Mouse (Mus musculus) regulatory T cell (primary cell): ENCODE results near the gene Rpusd4.

Experiments
- in situ Hi-C: fragments of 300-600 bp; cut with MboI, MseI; formaldehyde crosslinking; loops from one replicate; pipeline ENCODE4 v1.15.1; 2025; ENCODE audit warnings: high pct_unique_total_duplicates

Rpusd4 gene

DNA sequence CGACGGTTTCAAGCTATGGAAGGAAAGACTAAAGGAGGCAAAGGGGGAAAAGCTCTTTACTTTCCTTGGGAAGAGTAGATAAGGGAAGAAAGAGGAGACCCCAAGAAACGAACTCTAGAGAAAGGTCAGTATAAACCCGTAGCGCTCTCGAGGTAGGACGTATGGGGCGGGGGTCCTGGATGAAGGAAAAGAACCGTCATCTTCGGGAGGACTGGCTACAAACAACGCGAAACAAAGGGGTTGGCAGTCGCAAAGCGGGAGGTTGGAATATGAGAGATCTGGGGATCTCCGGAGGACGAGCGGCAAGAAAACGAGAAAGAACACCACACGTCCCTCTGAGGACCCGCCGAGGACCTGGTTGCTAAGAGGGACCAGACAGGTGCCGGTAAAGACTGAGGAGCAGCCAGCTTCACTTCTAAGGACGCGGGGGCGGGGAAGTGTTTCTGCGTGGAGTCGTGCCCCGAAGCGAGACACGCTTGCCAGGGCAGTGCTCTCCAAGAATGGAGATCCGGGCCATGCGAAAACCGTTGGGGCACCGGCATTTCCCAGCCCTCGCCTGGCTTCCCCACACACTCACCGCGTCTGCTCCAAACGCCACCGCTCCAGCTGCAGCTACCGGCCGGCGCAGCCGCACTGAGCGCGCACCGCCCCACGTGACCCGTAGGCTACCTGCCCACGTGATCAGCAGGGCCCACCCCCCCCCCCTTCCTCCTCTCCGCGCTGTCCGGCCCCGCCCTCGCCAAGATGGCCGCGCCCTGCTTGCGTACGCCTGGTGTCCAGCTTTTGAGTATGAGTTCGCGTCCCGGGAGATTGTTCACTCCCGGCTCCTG is at the start of gene Rpusd4, which contains the start of gene Fam118b:
TSS of gene Rpusd4 (plus strand) at position 720 of the 830 bp plus-strand sequence.
TSS of gene Fam118b (minus strand) at position 660 of the 830 bp plus-strand sequence.
- in situ Hi-C loops, result loop anchor here (5.0 kb wide), 1 partner anchor 55 kb away; the partner anchor contains the start of gene Foxred1

- in situ Hi-C loops, result no loop called here
Observed at GRCm38 (mm10) chr9:35217963-35218362, 49.7 kb upstream of the Rpusd4 start.

DNA sequence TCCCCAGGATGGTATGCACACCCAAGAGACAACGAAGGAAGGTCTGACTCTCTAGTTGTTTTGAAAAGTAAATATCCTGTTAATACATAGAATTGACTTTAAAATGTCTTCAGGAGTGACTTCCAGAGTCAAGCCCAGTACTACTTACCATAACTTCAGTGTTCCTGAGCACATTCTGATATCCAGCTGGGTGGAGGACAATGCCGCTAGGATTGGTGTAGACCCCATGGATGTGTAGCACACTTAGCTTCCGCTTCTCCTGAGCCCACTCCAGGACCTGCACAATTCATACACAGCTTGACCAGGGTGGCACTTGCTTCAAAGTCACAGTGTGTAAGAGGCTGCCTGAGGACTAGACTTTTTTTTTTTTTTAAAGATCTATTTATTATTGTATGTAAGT is 44.2 kb upstream of the Rpusd4 start:
- in situ Hi-C loops, result no loop called here

GRCm38 (mm10) chr9:35228671-35229070 is 39.0 kb upstream of the Rpusd4 start:
- in situ Hi-C loops, result no loop called here

- in situ Hi-C loops, result no loop called here
Observed at GRCm38 (mm10) chr9:35235996-35236395, 31.7 kb upstream of the Rpusd4 start.

DNA sequence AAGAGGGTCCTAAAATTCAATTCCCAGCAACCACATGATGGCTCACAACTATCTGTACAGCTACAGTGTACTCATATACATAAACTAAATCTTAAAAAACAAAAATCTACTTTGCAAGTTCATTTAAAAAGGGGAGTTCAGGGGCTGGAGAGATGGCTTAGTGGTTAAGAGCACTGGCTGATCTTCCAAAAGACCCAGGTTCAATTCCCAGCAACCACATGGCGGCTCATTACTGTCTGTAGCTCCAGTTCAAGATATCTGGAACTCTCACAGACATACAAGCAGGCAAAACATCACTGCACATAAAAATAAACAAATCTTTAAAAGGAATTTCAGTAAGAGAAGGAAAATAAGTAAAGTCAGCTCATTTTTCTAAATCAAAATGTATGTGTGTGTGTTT is 29.3 kb upstream of the Rpusd4 start:
- in situ Hi-C loops, result no loop called here

GRCm38 (mm10) chr9:35238915-35239571 is 28.6 kb upstream of the Rpusd4 start:
- in situ Hi-C loops, result no loop called here

- in situ Hi-C loops, result no loop called here
Observed at GRCm38 (mm10) chr9:35239734-35240133, 27.9 kb upstream of the Rpusd4 start.

GRCm38 (mm10) chr9:35247405-35247804 is 20.3 kb upstream of the Rpusd4 start:
- in situ Hi-C loops, result no loop called here

GRCm38 (mm10) chr9:35249476-35249875 is 18.2 kb upstream of the Rpusd4 start:
- in situ Hi-C loops, result no loop called here

DNA sequence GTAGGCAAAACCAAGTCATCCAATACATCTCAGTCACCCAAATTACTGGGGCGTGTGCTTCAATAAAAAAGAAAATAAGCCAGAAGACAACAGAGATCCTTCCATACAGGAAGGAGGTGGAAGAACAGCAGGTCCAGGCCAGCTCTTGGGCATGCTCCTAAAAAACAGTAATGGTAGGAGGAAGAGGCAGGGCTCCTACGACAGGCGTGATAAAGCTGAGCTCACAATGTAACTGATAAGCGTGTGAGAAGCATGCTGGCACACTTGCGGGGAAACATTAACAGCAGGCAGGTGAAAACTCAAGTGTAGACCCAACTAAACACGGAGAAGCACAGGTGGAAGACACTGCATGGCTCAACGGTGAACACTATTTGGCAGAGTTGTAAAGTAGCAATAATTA is 10.3 kb upstream of the Rpusd4 start:
- in situ Hi-C loops, result no loop called here

DNA sequence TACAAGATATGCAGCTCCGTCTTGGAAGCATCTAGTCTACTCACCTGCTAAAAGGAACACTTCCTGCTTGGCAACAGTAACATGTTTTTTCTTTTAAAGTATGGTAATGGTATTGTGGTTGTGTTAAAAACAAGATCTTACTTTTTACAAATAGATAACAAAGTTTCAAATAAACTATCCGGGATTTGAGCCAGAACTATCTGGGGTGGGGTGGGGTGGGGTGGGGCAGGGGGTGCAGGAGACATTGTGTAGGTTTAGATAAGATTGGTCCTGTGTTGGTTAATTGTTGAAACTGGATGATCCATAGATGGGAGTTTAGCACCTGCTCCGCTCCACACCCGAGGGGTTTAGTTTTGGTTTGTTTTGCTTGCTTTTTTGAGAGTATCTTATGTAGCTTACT is 5.2 kb upstream of the Rpusd4 start:
- in situ Hi-C loops, result no loop called here

DNA sequence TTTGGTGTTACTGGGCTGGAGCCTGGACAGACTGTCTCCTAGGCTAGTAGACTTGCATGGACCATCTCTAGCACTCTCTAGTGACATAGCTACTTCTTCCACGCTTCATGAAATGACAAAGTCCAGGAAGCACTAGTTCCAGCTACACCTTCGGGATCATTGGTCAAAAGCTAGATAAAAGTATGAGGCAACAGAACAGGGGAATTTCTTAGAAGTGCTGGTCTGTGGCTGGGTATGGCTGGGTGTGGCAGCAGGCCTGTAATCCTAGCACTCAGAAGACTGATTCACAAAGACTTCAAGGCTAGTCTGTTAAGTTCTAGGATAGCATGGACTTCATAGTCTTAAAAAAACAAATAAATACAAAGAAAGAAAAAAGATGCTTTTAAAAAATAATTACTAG is 4.2 kb upstream of the Rpusd4 start:
- in situ Hi-C loops, result no loop called here

- in situ Hi-C loops, result no loop called here
Observed at GRCm38 (mm10) chr9:35264509-35264908, 3.2 kb upstream of the Rpusd4 start.

DNA sequence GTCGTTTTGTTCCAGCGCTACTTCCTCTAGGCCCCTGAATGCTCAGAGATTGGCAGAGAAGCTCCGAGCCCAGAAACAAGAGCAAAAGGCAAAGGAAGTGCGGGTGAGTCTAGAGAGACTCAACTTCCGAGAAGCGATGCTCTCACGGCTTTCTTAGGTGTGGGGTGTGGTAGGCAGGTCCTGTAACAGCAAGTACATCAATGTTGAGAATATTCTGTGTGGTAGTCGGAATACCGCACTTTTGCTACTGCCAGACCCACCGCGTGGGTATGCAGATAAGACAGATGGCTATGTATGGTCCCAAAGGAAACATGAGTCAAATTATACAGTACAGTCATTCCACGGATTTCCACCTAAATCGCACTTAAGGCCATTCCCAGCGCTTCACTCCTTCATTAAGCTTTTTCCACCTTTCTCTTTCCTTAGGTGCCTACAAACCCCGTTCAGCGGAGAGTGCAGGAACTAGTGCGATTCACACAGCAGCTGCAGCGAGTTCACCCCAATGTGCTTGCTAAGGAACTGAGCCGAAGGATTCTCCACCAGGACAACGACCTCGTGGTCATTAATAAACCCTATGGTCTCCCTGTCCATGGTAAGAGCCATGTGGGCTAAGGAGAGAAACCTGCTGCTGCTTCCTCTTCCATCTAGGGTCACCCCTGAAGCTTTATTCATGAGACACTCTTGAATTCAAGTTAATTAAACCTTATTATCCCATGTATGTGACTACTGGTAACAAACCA is 481 bp downstream of the Rpusd4 start:
- in situ Hi-C loops, result loop anchor here (5.0 kb wide), 1 partner anchor 56 kb away; the partner anchor contains the start of gene Foxred1

DNA sequence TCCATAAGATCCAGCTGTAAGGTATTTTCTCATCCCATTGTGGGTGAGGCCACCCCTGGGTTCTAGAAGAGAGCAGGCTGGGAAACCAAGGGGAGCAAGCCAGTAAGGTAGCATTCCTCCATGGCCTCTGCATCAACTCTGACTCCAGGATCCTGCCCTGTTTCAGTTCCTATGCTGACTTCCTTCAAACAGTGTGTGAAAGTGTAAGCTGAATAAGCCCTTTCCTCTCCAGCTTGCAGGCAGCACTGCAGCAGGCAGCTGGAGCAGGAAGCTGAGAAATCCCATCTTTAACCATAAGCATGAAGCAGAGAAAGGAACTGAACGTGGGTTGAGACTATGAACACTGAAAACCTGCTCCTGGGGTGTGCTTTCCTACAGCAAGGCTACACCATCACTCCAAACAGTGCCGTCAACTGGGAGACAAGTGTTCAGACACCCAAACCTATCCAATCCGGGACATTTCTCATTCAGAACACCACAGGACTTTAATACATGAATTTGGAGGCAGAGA is 10.2 kb downstream of the Rpusd4 start:
- in situ Hi-C loops, result no loop called here

GRCm38 (mm10) chr9:35278451-35278850 is 10.8 kb downstream of the Rpusd4 start:
- in situ Hi-C loops, result no loop called here

GRCm38 (mm10) chr9:35282006-35282850 is 14.6 kb downstream of the Rpusd4 start:
- in situ Hi-C loops, result loop anchor here (5.0 kb wide), 1 partner anchor 250 kb away; no protein-coding TSS in a partner anchor

DNA sequence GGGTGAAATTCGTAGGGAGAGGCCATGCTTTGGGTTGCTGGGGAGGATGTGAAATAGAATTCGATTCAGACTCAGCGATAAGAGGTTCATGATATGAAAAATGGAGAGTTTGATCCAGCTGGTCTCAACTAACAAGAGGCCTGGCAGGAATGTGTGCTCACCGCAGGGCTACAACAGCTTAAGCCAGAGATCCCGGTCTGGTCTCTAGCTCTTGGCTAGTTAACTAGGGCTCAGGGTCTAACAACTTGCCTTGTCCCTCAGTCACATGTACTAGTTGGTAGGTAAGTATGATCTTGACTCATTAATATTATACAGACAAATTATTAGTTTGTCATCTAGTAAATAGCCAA is 15.2 kb downstream of the Rpusd4 start:
- in situ Hi-C loops, result loop anchor here (5.0 kb wide), 1 partner anchor 249 kb away; no protein-coding TSS in a partner anchor

DNA sequence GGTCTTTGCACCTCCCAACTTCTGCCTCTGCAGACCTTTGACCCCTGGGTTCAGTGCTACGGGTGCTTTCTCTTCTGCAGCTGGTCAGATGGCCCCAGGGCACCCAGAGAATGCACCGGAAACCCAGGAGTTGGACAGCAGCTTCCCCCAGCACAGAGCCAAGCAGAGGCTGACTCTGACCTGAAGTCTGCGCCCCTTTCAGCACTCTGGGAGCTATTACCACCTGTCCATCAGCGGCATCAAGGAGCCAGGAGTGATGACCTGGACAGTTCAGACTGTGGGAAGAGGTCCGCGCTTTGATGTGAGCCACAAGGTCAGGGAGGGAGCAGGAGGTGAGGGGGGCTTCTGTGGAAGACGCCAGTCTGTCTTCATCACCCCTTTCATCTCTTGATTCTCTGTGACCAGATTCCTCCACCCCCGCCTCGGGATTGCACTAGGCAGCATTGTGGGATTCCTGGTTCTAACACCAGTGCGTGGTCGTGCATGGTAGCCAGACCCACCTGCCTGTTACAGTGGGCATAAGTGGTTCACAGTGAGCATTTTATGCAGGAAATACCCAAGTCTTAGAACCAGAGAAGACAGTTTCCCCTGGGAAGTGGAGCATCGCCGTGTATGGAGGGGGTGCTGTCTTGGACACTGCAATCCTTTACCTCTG is 15.9 kb downstream of the Rpusd4 start:
- in situ Hi-C loops, result loop anchor here (5.0 kb wide), 1 partner anchor 249 kb away; no protein-coding TSS in a partner anchor
